Mouse (Mus musculus) liver, embryonic 12.5 days (tissue): ENCODE measurements around the gene Nlrp10. TPM values are rescaled to one million over a fixed set of nuclear protein-coding genes. Genes with fewer than 3 reads are reported as not detected.

Experiments used
- ATAC-seq: fragments of 200-750 bp; cut with Nextera tagmentation; 2 replicates; pipeline ENCODE4 v1.8.0; 2017; ENCODE audit warnings: moderate number of reproducible peaks, mild to moderate bottlenecking, moderate library complexity
- H3K27ac ChIP-seq: fragments of 300-500 bp; sonication (generic); 2 replicates; pipeline ENCODE4 v1.5.1; 2016; ENCODE audit warnings: mild to moderate bottlenecking
- H3K27me3 ChIP-seq: fragments of 300-500 bp; sonication (generic); replicated peaks from 2 replicates; pipeline ENCODE4 v1.6.1; 2016; ENCODE audit warnings: mild to moderate bottlenecking, moderate library complexity
- H3K36me3 ChIP-seq: fragments of 300-500 bp; sonication (generic); 2 replicates; pipeline ENCODE4 v1.6.1; 2016; ENCODE audit warnings: mild to moderate bottlenecking, moderate library complexity
- H3K4me1 ChIP-seq: fragments of 300-500 bp; sonication (generic); 2 replicates; pipeline ENCODE4 v1.6.1; 2016
- H3K4me2 ChIP-seq: fragments of 300-500 bp; sonication (generic); 2 replicates; pipeline ENCODE4 v1.6.1; 2016; ENCODE audit warnings: mild to moderate bottlenecking, moderate library complexity
- H3K4me3 ChIP-seq: fragments of 300-500 bp; sonication (generic); 2 replicates; pipeline ENCODE4 v1.5.1; 2016; ENCODE audit warnings: mild to moderate bottlenecking, moderate library complexity
- H3K9ac ChIP-seq: fragments of 300-500 bp; sonication (generic); 2 replicates; pipeline ENCODE4 v1.6.1; 2016; ENCODE audit warnings: mild to moderate bottlenecking, moderate library complexity
- H3K9me3 ChIP-seq: fragments of 300-500 bp; sonication (generic); replicated peaks from 2 replicates; pipeline ENCODE4 v1.6.1; 2016; ENCODE audit warnings: mild to moderate bottlenecking, moderate library complexity
- WGBS: fragments of 180-500 bp; shearing (Covaris S2); methylation state at CpG from one replicate; pipeline ENCODE4 v1.1.7; 2016; ENCODE audit not compliant: insufficient replicate concordance; 5-methylcytosine and 5-hydroxymethylcytosine counted together
- polyA plus RNA-seq: library from polyadenylated mRNA; unstranded; fragments of >200 nt; fragmentation: Nextera tagmentation; extraction: Ambion mirVana; gene quantifications from 2 replicates; pipeline ENCODE4 v1.2.1, GENCODE M21; 2016

The Nlrp10 gene
- polyA plus RNA-seq, 1 experiment from 2014 or later = 0.10 TPM

GRCm38 (mm10) chr7:108872279-108872678 is 57.7 kb downstream of the Nlrp10 start, which contains the start of gene Olfr517:
Gene Olfr517 (minus strand): TSS chr7:108872379.
- WGBS = 35% methylated on average over 2 of the region's 2 CpGs

More at GRCm38 (mm10) chr7:108872279-108872678, 57.7 kb downstream of the Nlrp10 start, which contains the start of gene Olfr517:
- no peak within 1 kb of the TSS for H3K27ac ChIP-seq
- no peaks in the 10 kb centered on the region for H3K36me3 ChIP-seq
- H3K4me3 ChIP-seq = no peak within 1 kb of the TSS
- H3K27me3 ChIP-seq = no peaks in the 10 kb centered on the region
- no peak within 1 kb of the TSS for H3K9ac ChIP-seq
- no peak within 1 kb of the TSS for H3K4me2 ChIP-seq
- no peaks in the 10 kb centered on the region for H3K4me1 ChIP-seq
- no peak for ATAC-seq
- no peaks in the 10 kb centered on the region for H3K9me3 ChIP-seq

Other genes starting within 250 kb of the Nlrp10 start
- not detected in 2 replicates for gene Olfr512, start 216.9 kb downstream of the Nlrp10 start, polyA plus RNA-seq
- not detected in 2 replicates for gene Olfr513, start 179.2 kb downstream of the Nlrp10 start, polyA plus RNA-seq
- not detected in 2 replicates for gene Olfr514, start 104.2 kb downstream of the Nlrp10 start, polyA plus RNA-seq
- gene Olfr516, start 79.6 kb downstream of the Nlrp10 start, polyA plus RNA-seq = not detected in 2 replicates
- not detected in 2 replicates for gene Olfr517, start 57.8 kb downstream of the Nlrp10 start, polyA plus RNA-seq
- gene Olfr518, start 45.2 kb downstream of the Nlrp10 start, polyA plus RNA-seq = not detected in 2 replicates
- gene Olfr519, start 35.8 kb downstream of the Nlrp10 start, polyA plus RNA-seq = not detected in 2 replicates
- gene Eif3f, start 4.2 kb upstream of the Nlrp10 start, polyA plus RNA-seq = 60.3 and 61.3 TPM in 2 replicates
- gene Tub, start 20.2 kb upstream of the Nlrp10 start, polyA plus RNA-seq = 0.04 and 0.19 TPM in 2 replicates
- gene Ric3, start 153.2 kb upstream of the Nlrp10 start, polyA plus RNA-seq = 0.93 and 1.1 TPM in 2 replicates
- gene Lmo1, start 245.0 kb upstream of the Nlrp10 start, polyA plus RNA-seq = 1.7 and 1.8 TPM in 2 replicates